Mouse (Mus musculus) ES-Bruce4 (cell line): Measurements from ENCODE around the gene Glycam1.

Source experiments
- CTCF ChIP-seq: IDR thresholded peaks from one replicate; pipeline ENCODE4 v1.8.1; 2011; ENCODE audit warnings: low read depth, low read length
- EP300 ChIP-seq: IDR thresholded peaks from 2 replicates; pipeline ENCODE4 v1.6.1; 2011; ENCODE audit warnings: low read depth, low read length; ENCODE audit not compliant: insufficient read depth
- POLR2A ChIP-seq: IDR thresholded peaks from one replicate; pipeline ENCODE4 v1.8.1; 2011; ENCODE audit warnings: low read length; ENCODE audit not compliant: insufficient read depth

GRCm38 (mm10) chr15:103536456-103536855 is 28.4 kb downstream of the Glycam1 start:
- TF ChIP-seq EP300 (no peak), CTCF (no peak), POLR2A (no peak)
